Mouse (Mus musculus): Measurements from ENCODE around the gene Usp36. TPM values are rescaled to one million over a fixed set of nuclear protein-coding genes. Genes with fewer than 3 reads are reported as not detected.

The Usp36 gene
- polyA plus RNA-seq, 1 experiment from 2014 or later = 13.6 TPM

- ATAC-seq (ENCODE audit: insufficient number of reproducible peaks, low FRiP score, low TSS enrichment, low read depth) = no peak
- peaks cover 10% of the 10 kb centered on the region; the same call in 1 of the 2 replicates for H3K4me1 ChIP-seq (ENCODE audit: control insufficient read depth, insufficient read depth, low read length)
Measured at GRCm38 (mm10) chr11:118229941-118230340, 60.1 kb downstream of the Usp36 start.

DNA sequence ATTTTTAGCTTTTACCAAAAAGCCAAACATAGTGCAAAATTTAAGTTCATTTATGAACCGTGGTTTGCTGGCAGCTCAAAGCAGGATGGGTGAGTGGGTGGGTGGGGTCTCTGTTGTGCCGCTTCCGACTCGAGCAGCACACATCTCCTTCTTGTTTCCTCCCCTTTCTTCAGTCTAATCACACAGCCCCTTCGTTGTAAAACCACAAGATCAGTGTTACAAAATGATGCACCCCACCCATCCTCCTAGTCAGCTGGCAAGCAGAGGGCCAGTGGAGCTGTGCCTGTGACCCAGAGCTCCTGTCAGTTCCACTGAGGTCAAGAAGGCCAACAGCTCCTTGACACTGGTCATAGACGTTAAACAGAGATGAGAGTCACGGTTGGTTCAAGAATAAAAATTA, 62.4 kb downstream of the Usp36 start:
- WGBS = 72% methylated on average over 7 of the region's 7 CpGs
- H3K27ac ChIP-seq (replicated peaks; ENCODE audit: low read depth, low read length) = no peak overlapping the region
- DNase-seq (ENCODE audit: low spot score) (no peak), ATAC-seq (ENCODE audit: insufficient number of reproducible peaks, low FRiP score, low TSS enrichment, low read depth) (no peak)
- H3K4me1 ChIP-seq (ENCODE audit: control insufficient read depth, insufficient read depth, low read length) = peaks cover 10% of the 10 kb centered on the region; the same call in 1 of the 2 replicates
- no peak overlapping the region for H3K9ac ChIP-seq (ENCODE audit: low read length)
- H3K4me2 ChIP-seq (ENCODE audit: low read depth, severe bottlenecking) = no peak overlapping the region
- H3K4me3 ChIP-seq (ENCODE audit: low read depth, low read length) = no peak overlapping the region
- H3K9me3 ChIP-seq (ENCODE audit: control insufficient read depth, low read length) = no peaks in the 10 kb centered on the region
- H3K27me3 ChIP-seq (ENCODE audit: control insufficient read depth, insufficient read depth, low read length) = no peaks in the 10 kb centered on the region
- H3K36me3 ChIP-seq (ENCODE audit: control insufficient read depth, insufficient read depth, low read length) = no peaks in the 10 kb centered on the region

More at GRCm38 (mm10) chr11:118229941-118230340, 60.1 kb downstream of the Usp36 start:
- H3K4me3 ChIP-seq (ENCODE audit: low read depth, low read length) = no peak overlapping the region
- no peaks in the 10 kb centered on the region for H3K36me3 ChIP-seq (ENCODE audit: control insufficient read depth, insufficient read depth, low read length)
- no peak for DNase-seq (ENCODE audit: low spot score)
- H3K27ac ChIP-seq (replicated peaks; ENCODE audit: low read depth, low read length) = no peak overlapping the region
- 93% methylated on average over 5 of the region's 5 CpGs for WGBS
- no peaks in the 10 kb centered on the region for H3K27me3 ChIP-seq (ENCODE audit: control insufficient read depth, insufficient read depth, low read length)
- no peaks in the 10 kb centered on the region for H3K9me3 ChIP-seq (ENCODE audit: control insufficient read depth, low read length)
- H3K4me2 ChIP-seq (ENCODE audit: low read depth, severe bottlenecking) = no peak overlapping the region
- H3K9ac ChIP-seq (ENCODE audit: low read length) = no peak overlapping the region

GRCm38 (mm10) chr11:118226850-118227249, 63.2 kb downstream of the Usp36 start:
- no peaks in the 10 kb centered on the region for H3K36me3 ChIP-seq (ENCODE audit: control insufficient read depth, insufficient read depth, low read length)
- WGBS = 88% methylated on average over 7 of the region's 7 CpGs
- no peak overlapping the region for H3K4me3 ChIP-seq (ENCODE audit: low read depth, low read length)
- no peak overlapping the region for H3K9ac ChIP-seq (ENCODE audit: low read length)
- no peak overlapping the region for H3K27ac ChIP-seq (replicated peaks; ENCODE audit: low read depth, low read length)
- H3K9me3 ChIP-seq (ENCODE audit: control insufficient read depth, low read length) = no peaks in the 10 kb centered on the region
- no peak for ATAC-seq (ENCODE audit: insufficient number of reproducible peaks, low FRiP score, low TSS enrichment, low read depth)
- H3K27me3 ChIP-seq (ENCODE audit: control insufficient read depth, insufficient read depth, low read length) = no peaks in the 10 kb centered on the region
- peaks cover 7% of the 10 kb centered on the region; the same call in 1 of the 2 replicates for H3K4me1 ChIP-seq (ENCODE audit: control insufficient read depth, insufficient read depth, low read length)
- no peak overlapping the region for H3K4me2 ChIP-seq (ENCODE audit: low read depth, severe bottlenecking)
- no peak for DNase-seq (ENCODE audit: low spot score)

DNA sequence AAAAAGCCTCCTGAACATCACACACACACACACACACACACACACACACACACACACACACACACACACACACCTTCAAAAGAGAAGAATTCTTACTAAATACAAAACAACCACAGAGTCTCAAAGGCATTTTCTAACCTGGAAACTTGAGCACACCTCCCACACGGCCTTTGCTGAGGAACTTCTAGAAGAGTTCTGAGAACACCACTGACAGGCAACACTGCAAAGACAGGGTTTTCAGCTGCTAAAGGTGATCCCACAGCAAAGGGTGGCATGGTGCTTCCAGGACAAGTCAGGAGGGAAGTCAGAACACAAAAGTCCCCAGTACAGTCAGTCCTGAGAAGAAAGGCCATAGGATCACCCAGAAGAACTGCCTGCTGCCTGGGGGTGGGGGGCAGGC, 64.2 kb downstream of the Usp36 start:
- ATAC-seq (ENCODE audit: insufficient number of reproducible peaks, low FRiP score, low TSS enrichment, low read depth) (no peak), DNase-seq (ENCODE audit: low spot score) (no peak)
- no peak overlapping the region for H3K4me3 ChIP-seq (ENCODE audit: low read depth, low read length)
- no peaks in the 10 kb centered on the region for H3K36me3 ChIP-seq (ENCODE audit: control insufficient read depth, insufficient read depth, low read length)
- H3K27ac ChIP-seq (replicated peaks; ENCODE audit: low read depth, low read length) = no peak overlapping the region
- H3K9ac ChIP-seq (ENCODE audit: low read length) = no peak overlapping the region
- H3K9me3 ChIP-seq (ENCODE audit: control insufficient read depth, low read length) = no peaks in the 10 kb centered on the region
- no peak overlapping the region for H3K4me2 ChIP-seq (ENCODE audit: low read depth, severe bottlenecking)
- H3K4me1 ChIP-seq (ENCODE audit: control insufficient read depth, insufficient read depth, low read length) = peaks cover 7% of the 10 kb centered on the region; the same call in 1 of the 2 replicates
- H3K27me3 ChIP-seq (ENCODE audit: control insufficient read depth, insufficient read depth, low read length) = no peaks in the 10 kb centered on the region
- 59% methylated on average over 1 of the region's 1 CpGs for WGBS

DNA sequence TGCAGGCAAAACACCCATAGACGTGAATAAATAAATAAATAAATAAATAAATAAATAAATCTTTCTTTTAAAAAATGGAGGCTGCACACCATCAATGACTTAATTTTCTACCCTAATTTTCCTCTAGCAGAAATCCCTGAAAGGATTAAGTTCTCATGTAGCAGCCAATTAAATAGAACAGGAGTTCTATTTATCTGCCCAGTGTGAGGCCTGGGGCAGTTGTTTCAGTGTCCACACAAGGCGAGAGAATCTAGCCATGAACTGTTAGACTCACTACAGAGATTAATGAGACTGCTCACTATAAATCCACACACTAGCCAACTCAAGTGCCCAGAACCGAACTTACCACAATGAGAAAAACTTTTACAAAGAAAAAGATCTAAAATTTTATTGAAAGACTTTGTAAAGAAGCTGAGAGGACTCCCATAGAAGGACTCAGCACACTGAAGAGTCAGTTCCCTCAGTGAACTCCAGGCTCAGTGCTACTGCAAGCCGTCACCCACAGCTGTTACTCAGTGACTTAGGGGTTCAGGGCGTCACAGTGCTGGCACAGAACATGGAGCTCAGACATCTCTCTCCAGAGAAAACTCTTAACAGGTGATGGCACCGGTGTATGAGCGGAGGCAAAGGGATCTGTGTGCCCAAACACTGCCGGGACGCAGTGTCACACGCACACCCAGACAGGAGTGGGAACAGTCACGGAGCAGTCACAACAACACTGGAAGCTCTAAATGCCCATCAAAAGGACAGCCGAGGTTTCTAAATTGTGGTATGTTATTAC, 64.8 kb downstream of the Usp36 start:
- Histone ChIP-seq H3K4me2 (ENCODE audit: low read depth, severe bottlenecking) (no peak overlapping the region), H3K4me3 (ENCODE audit: low read depth, low read length) (no peak overlapping the region), H3K9ac (ENCODE audit: low read length) (no peak overlapping the region), H3K27ac (replicated peaks; ENCODE audit: low read depth, low read length) (0 out of 2 replicates have a peak overlapping the region, but pooled peaks have one; percentile 43), H3K4me1 (ENCODE audit: control insufficient read depth, insufficient read depth, low read length) (peaks cover 7% of the 10 kb centered on the region; the same call in 1 of the 2 replicates), H3K9me3 (ENCODE audit: control insufficient read depth, low read length) (no peaks in the 10 kb centered on the region), H3K27me3 (ENCODE audit: control insufficient read depth, insufficient read depth, low read length) (no peaks in the 10 kb centered on the region), H3K36me3 (ENCODE audit: control insufficient read depth, insufficient read depth, low read length) (no peaks in the 10 kb centered on the region)
- no peak for ATAC-seq (ENCODE audit: insufficient number of reproducible peaks, low FRiP score, low TSS enrichment, low read depth)
- DNase-seq (ENCODE audit: low spot score) = no peak
- WGBS = 74% methylated on average over 12 of the region's 12 CpGs

DNA sequence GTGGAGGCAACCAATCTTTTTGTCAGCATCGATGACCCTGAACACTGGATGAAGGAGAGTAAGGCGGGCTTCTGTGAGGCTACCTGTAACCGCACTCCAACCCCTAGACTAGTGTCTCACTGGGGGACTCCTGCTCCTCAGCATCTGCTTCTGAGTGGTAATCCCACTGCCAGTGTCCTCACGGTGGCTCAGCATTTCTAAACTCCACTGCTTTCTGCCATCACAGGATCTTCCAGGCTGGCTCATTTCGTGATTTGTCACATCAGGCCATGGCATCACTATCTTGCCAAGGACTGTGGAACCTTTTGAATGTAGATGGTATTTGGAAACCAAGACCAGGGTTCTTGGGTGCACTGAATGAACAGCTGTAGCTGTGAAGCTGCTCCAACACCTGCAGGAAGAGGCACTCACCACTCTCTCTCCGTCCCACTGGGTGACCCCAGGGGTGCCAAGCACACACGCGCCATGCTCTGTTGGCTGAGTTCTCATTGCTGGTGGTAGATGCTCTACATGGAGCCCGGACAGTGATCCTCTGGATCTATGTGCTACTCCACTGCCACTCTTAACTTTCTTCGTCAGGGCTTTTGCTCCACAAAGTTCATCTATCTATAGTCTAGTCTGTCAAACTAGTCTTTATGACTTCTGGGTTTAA, 66.5 kb downstream of the Usp36 start:
- no peaks in the 10 kb centered on the region for H3K36me3 ChIP-seq (ENCODE audit: control insufficient read depth, insufficient read depth, low read length)
- H3K9me3 ChIP-seq (ENCODE audit: control insufficient read depth, low read length) = no peaks in the 10 kb centered on the region
- H3K9ac ChIP-seq (ENCODE audit: low read length) = no peak overlapping the region
- ATAC-seq (ENCODE audit: insufficient number of reproducible peaks, low FRiP score, low TSS enrichment, low read depth) (no peak), DNase-seq (ENCODE audit: low spot score) (no peak)
- no peak overlapping the region for H3K4me2 ChIP-seq (ENCODE audit: low read depth, severe bottlenecking)
- 82% methylated on average over 10 of the region's 10 CpGs for WGBS
- H3K4me3 ChIP-seq (ENCODE audit: low read depth, low read length) = no peak overlapping the region
- H3K27ac ChIP-seq (replicated peaks; ENCODE audit: low read depth, low read length) = no peak overlapping the region
- H3K27me3 ChIP-seq (ENCODE audit: control insufficient read depth, insufficient read depth, low read length) = no peaks in the 10 kb centered on the region
- H3K4me1 ChIP-seq (ENCODE audit: control insufficient read depth, insufficient read depth, low read length) = peaks cover 7% of the 10 kb centered on the region; the same call in 1 of the 2 replicates

DNA sequence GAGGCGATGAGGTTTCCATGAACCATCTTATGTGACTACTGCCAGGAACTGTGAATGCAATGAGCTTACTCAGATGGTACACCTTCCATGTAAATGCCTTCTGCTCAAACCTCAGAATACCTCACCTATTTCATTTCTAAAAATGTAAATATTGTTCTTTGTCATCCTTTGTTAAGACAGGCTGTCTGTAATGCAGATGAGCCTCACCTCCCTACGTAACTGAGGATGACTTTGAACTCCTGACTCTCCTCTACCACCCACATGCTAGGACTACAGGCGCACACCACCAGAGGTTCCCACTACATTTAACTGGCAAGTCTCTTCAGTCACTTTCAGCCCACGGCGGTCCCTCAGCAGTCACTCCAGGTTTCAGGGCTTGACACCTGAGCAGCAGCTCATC, 67.1 kb downstream of the Usp36 start:
- Histone ChIP-seq H3K4me3 (ENCODE audit: low read depth, low read length) (no peak overlapping the region), H3K9ac (ENCODE audit: low read length) (no peak overlapping the region), H3K27me3 (ENCODE audit: control insufficient read depth, insufficient read depth, low read length) (no peaks in the 10 kb centered on the region), H3K27ac (replicated peaks; ENCODE audit: low read depth, low read length) (no peak overlapping the region; the same call in 1 of the 2 replicates), H3K36me3 (ENCODE audit: control insufficient read depth, insufficient read depth, low read length) (no peaks in the 10 kb centered on the region), H3K9me3 (ENCODE audit: control insufficient read depth, low read length) (no peaks in the 10 kb centered on the region), H3K4me1 (ENCODE audit: control insufficient read depth, insufficient read depth, low read length) (peaks cover 7% of the 10 kb centered on the region; the same call in 1 of the 2 replicates), H3K4me2 (ENCODE audit: low read depth, severe bottlenecking) (no peak overlapping the region)
- ATAC-seq (ENCODE audit: insufficient number of reproducible peaks, low FRiP score, low TSS enrichment, low read depth) = no peak
- no peak for DNase-seq (ENCODE audit: low spot score)
- 89% methylated on average over 5 of the region's 5 CpGs for WGBS

DNA sequence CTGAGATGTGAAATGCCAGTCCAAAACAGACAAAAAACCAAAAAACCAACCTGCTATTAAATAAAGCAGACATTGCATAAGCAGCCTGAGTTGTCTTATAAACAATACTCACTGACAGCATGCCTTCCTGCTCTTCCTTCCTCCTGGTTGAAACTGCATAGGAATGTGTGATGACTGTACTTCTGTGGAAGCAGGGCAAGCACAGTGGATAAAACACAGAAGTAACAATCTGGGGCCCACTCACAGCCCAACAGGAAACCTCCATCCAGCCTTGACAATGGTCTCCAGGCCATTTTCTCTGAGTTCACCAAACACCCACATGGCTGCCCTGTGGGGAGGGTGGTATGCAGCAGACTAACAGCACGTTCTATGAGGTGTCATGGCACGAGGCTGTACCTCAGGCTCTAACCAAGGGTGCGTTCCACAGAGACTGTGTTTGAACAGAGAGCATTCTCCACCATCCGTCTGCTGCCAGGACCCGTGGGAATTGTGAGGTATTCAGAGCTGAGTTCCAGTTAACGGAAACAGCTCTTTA, 67.6 kb downstream of the Usp36 start:
- H3K36me3 ChIP-seq (ENCODE audit: control insufficient read depth, insufficient read depth, low read length) = no peaks in the 10 kb centered on the region
- DNase-seq (ENCODE audit: low spot score) = no peak
- peaks cover 7% of the 10 kb centered on the region; the same call in 1 of the 2 replicates for H3K4me1 ChIP-seq (ENCODE audit: control insufficient read depth, insufficient read depth, low read length)
- WGBS = 71% methylated on average over 6 of the region's 6 CpGs
- no peak overlapping the region for H3K4me3 ChIP-seq (ENCODE audit: low read depth, low read length)
- no peak overlapping the region; the same call in 1 of the 2 replicates for H3K27ac ChIP-seq (replicated peaks; ENCODE audit: low read depth, low read length)
- ATAC-seq (ENCODE audit: insufficient number of reproducible peaks, low FRiP score, low TSS enrichment, low read depth) = no peak
- H3K4me2 ChIP-seq (ENCODE audit: low read depth, severe bottlenecking) = no peak overlapping the region
- no peaks in the 10 kb centered on the region for H3K27me3 ChIP-seq (ENCODE audit: control insufficient read depth, insufficient read depth, low read length)
- no peaks in the 10 kb centered on the region for H3K9me3 ChIP-seq (ENCODE audit: control insufficient read depth, low read length)
- H3K9ac ChIP-seq (ENCODE audit: low read length) = no peak overlapping the region
